Mouse (Mus musculus): Measurements from ENCODE around the gene Trp53bp2.

The Trp53bp2 gene

GRCm38 (mm10) chr1:182459436-182459835 is 50.5 kb downstream of the Trp53bp2 start:
- DNase-seq (ENCODE audit: extremely low read depth, insufficient read length, low spot score), result no peak

GRCm38 (mm10) chr1:182460291-182461244 is 51.6 kb downstream of the Trp53bp2 start:
- DNase-seq (ENCODE audit: extremely low read depth, insufficient read length, low spot score), result no peak

GRCm38 (mm10) chr1:182461261-182461660 is 52.3 kb downstream of the Trp53bp2 start:
- DNase-seq (ENCODE audit: extremely low read depth, insufficient read length, low spot score), result no peak

GRCm38 (mm10) chr1:182461813-182462212 is 52.8 kb downstream of the Trp53bp2 start:
- no peak for DNase-seq (ENCODE audit: extremely low read depth, insufficient read length, low spot score)

- no peak for DNase-seq (ENCODE audit: extremely low read depth, insufficient read length, low spot score)
Observed at GRCm38 (mm10) chr1:182465309-182465708, 56.3 kb downstream of the Trp53bp2 start.

- DNase-seq (ENCODE audit: extremely low read depth, insufficient read length, low spot score), result no peak
Observed at GRCm38 (mm10) chr1:182465978-182466377, 57.0 kb downstream of the Trp53bp2 start.

GRCm38 (mm10) chr1:182475005-182475796 is 66.2 kb downstream of the Trp53bp2 start:
- no peak for DNase-seq (ENCODE audit: extremely low read depth, insufficient read length, low spot score)

- DNase-seq (ENCODE audit: extremely low read depth, insufficient read length, low spot score), result no peak
Observed at GRCm38 (mm10) chr1:182478935-182479334, 70.0 kb downstream of the Trp53bp2 start.

GRCm38 (mm10) chr1:182481138-182481537 is 72.2 kb downstream of the Trp53bp2 start:
- DNase-seq (ENCODE audit: extremely low read depth, insufficient read length, low spot score), result no peak

- DNase-seq (ENCODE audit: extremely low read depth, insufficient read length, low spot score), result no peak
Observed at GRCm38 (mm10) chr1:182481646-182482295, 72.8 kb downstream of the Trp53bp2 start.

GRCm38 (mm10) chr1:182482991-182483909 is 74.3 kb downstream of the Trp53bp2 start:
- no peak for DNase-seq (ENCODE audit: extremely low read depth, insufficient read length, low spot score)

- DNase-seq (ENCODE audit: extremely low read depth, insufficient read length, low spot score), result no peak
Observed at GRCm38 (mm10) chr1:182483910-182484274, 74.9 kb downstream of the Trp53bp2 start.

GRCm38 (mm10) chr1:182488503-182488902 is 79.5 kb downstream of the Trp53bp2 start:
- DNase-seq (ENCODE audit: extremely low read depth, insufficient read length, low spot score), result no peak

GRCm38 (mm10) chr1:182489803-182490452 is 81.0 kb downstream of the Trp53bp2 start:
- DNase-seq (ENCODE audit: extremely low read depth, insufficient read length, low spot score), result peak; percentile 89

GRCm38 (mm10) chr1:182490568-182490967 is 81.6 kb downstream of the Trp53bp2 start:
- no peak for DNase-seq (ENCODE audit: extremely low read depth, insufficient read length, low spot score)

- no peak for DNase-seq (ENCODE audit: extremely low read depth, insufficient read length, low spot score)
Observed at GRCm38 (mm10) chr1:182491839-182492238, 82.9 kb downstream of the Trp53bp2 start.

- DNase-seq (ENCODE audit: extremely low read depth, insufficient read length, low spot score), result no peak
Observed at GRCm38 (mm10) chr1:182494285-182495145, 85.5 kb downstream of the Trp53bp2 start.

- no peak for DNase-seq (ENCODE audit: extremely low read depth, insufficient read length, low spot score)
Observed at GRCm38 (mm10) chr1:182496685-182497084, 87.7 kb downstream of the Trp53bp2 start.

- no peak for DNase-seq (ENCODE audit: extremely low read depth, insufficient read length, low spot score)
Observed at GRCm38 (mm10) chr1:182497736-182498135, 88.8 kb downstream of the Trp53bp2 start.
